Comparison of ENCODE assay signal across 25 mouse cellular contexts in genomic region chr2:16595451-16595850, GRCm38 (mm10).
"Had no signal": no experiment of that assay in that cellular context is flagged by ENCODE, and none has a peak within 500 bp of the region (broad histone marks: within the 10 kb centered on the region; RNA-seq: fewer than 3 reads in every experiment).

No protein-coding gene starts in this region.

- ATAC-seq: forebrain, embryonic 16.5 days; hindbrain, embryonic 16.5 days; inflammation-experienced regulatory T-cells, adult 6 months; intestine, embryonic 15.5 days; intestine, postnatal 0 days had no signal

- H3K27me3 ChIP-seq: heart, embryonic 12.5 days; hindbrain, embryonic 12.5 days; intestine, embryonic 15.5 days; limb, embryonic 12.5 days; liver, embryonic 13.5 days; liver, embryonic 15.5 days had no signal

- H3K4me2 ChIP-seq: heart, embryonic 12.5 days; hindbrain, embryonic 12.5 days; hindbrain, embryonic 14.5 days; intestine, embryonic 15.5 days; limb, embryonic 12.5 days; liver, embryonic 11.5 days; liver, embryonic 13.5 days; liver, embryonic 15.5 days had no signal

- H3K36me3 ChIP-seq: heart, embryonic 10.5 days; heart, embryonic 12.5 days; hindbrain, embryonic 10.5 days; hindbrain, embryonic 12.5 days; intestine, embryonic 15.5 days; limb, embryonic 10.5 days; limb, embryonic 12.5 days; liver, embryonic 13.5 days; liver, embryonic 15.5 days had no signal

- H3K4me1 ChIP-seq: heart, embryonic 10.5 days; hindbrain, embryonic 10.5 days; hindbrain, embryonic 12.5 days; intestine, embryonic 15.5 days; limb, embryonic 10.5 days; limb, embryonic 12.5 days; liver, embryonic 13.5 days; liver, embryonic 15.5 days had no signal

- DNase-seq: gastrocnemius, adult 2 months; gastrocnemius, postnatal 10 days; gastrocnemius, postnatal 25 days; heart, adult 18-20 months; heart, postnatal 10 days; heart, postnatal 4 days; liver; liver, embryonic 13.5 days had no signal

- H3K27ac ChIP-seq: gastrocnemius, adult 2 months; heart, embryonic 10.5 days; hindbrain, embryonic 10.5 days; hindbrain, embryonic 12.5 days; hindbrain, embryonic 14.5 days; intestine, embryonic 15.5 days; kidney, postnatal 0 days; layer of hippocampus, adult 2 months; left cerebral cortex, adult 2 months; limb, embryonic 10.5 days; limb, embryonic 12.5 days; liver, embryonic 13.5 days; liver, embryonic 15.5 days had no signal

- H3K4me3 ChIP-seq: gastrocnemius, adult 2 months; heart, embryonic 10.5 days; heart, embryonic 12.5 days; hindbrain, embryonic 10.5 days; hindbrain, embryonic 12.5 days; intestine, embryonic 15.5 days; layer of hippocampus, adult 2 months; left cerebral cortex, adult 2 months; limb, embryonic 10.5 days; limb, embryonic 12.5 days; liver, embryonic 13.5 days; liver, embryonic 15.5 days had no signal

- H3K9ac ChIP-seq: heart, embryonic 12.5 days; hindbrain, embryonic 12.5 days; hindbrain, embryonic 14.5 days; intestine, embryonic 15.5 days; limb, embryonic 12.5 days; liver, embryonic 13.5 days; liver, embryonic 15.5 days had no signal

- H3K9me3 ChIP-seq: heart, embryonic 10.5 days; hindbrain, embryonic 10.5 days; hindbrain, embryonic 12.5 days; intestine, embryonic 15.5 days; limb, embryonic 10.5 days; limb, embryonic 12.5 days; liver, embryonic 13.5 days; liver, embryonic 15.5 days had no signal
